Mouse (Mus musculus) ES-E14 (cell line): Measurements from ENCODE around the gene Cerkl. TPM values are rescaled to one million over a fixed set of nuclear protein-coding genes. Genes with fewer than 3 reads are reported as not detected.
A peak's percentile ranks its signal among the peaks of the same experiment; 100 is the strongest.

ENCODE experiments used
- DNase-seq: peaks from one replicate; pipeline ENCODE4 v3.0.0-alpha.2; 2013; ENCODE audit warnings: low read depth, low spot score
- H3K27ac ChIP-seq: 2 replicates; pipeline ENCODE4 v1.5.1; 2012; ENCODE audit warnings: low read depth, mild to moderate bottlenecking, low read length, moderate library complexity, mixed read lengths; ENCODE audit not compliant: poor library complexity, insufficient read depth, severe bottlenecking
- H3K36me3 ChIP-seq: 2 replicates; pipeline ENCODE4 v1.6.1; 2012; ENCODE audit warnings: mild to moderate bottlenecking, low read length, moderate library complexity, mixed read lengths; ENCODE audit not compliant: control insufficient read depth, poor library complexity, insufficient read depth, severe bottlenecking
- H3K4me1 ChIP-seq, 2 experiments: fragments of 150-350 bp in 1 of 2; sonication (generic) in 1 of 2; 2 replicates each; pipeline ENCODE4 v1.6.1; 2012; ENCODE audit warnings: low read length in 2 of 2, mild to moderate bottlenecking in 1 of 2, mixed read lengths in 1 of 2; ENCODE audit not compliant: control insufficient read depth in 2 of 2, insufficient read depth in 2 of 2, poor library complexity in 1 of 2
- H3K4me3 ChIP-seq, 2 experiments: fragments of 150-350 bp in 1 of 2; sonication (generic) in 1 of 2; 2 replicates each; pipeline ENCODE4 v1.5.1; 2012; ENCODE audit warnings: low read length in 2 of 2, low read depth in 1 of 2, mild to moderate bottlenecking in 1 of 2, mixed read lengths in 1 of 2; ENCODE audit not compliant: insufficient read depth in 1 of 2, poor library complexity in 1 of 2, severe bottlenecking in 1 of 2
- H3K9ac ChIP-seq: 2 replicates; pipeline ENCODE4 v1.6.1; 2012; ENCODE audit warnings: low read depth, mild to moderate bottlenecking, low read length, mixed read lengths; ENCODE audit not compliant: poor library complexity, insufficient read depth, severe bottlenecking
- H3K9me3 ChIP-seq: fragments of 150-350 bp; sonication (generic); 2 replicates; pipeline ENCODE4 v1.6.1; 2012; ENCODE audit warnings: low read depth, mild to moderate bottlenecking, low read length; ENCODE audit not compliant: control insufficient read depth, insufficient read depth
- CHD2 ChIP-seq: IDR thresholded peaks from 2 replicates; pipeline ENCODE4 v1.6.1; 2014; ENCODE audit warnings: mild to moderate bottlenecking, low read depth, low read length, inconsistent platforms
- HCFC1 ChIP-seq: IDR thresholded peaks from 2 replicates; pipeline ENCODE4 v1.6.1; 2012; ENCODE audit warnings: low read length, inconsistent platforms, borderline replicate concordance; ENCODE audit not compliant: insufficient read depth
- MAFK ChIP-seq: IDR thresholded peaks from 2 replicates; pipeline ENCODE4 v1.6.1; 2014; ENCODE audit warnings: mild to moderate bottlenecking, low read depth, low read length, inconsistent platforms; ENCODE audit not compliant: insufficient read depth
- ZC3H11A ChIP-seq: IDR thresholded peaks from 2 replicates; pipeline ENCODE4 v1.6.1; 2012; ENCODE audit warnings: low read depth, mild to moderate bottlenecking, inconsistent platforms, low read length, borderline replicate concordance
- ZNF384 ChIP-seq: IDR thresholded peaks from 2 replicates; pipeline ENCODE4 v1.6.1; 2012; ENCODE audit warnings: low read depth, low read length, inconsistent platforms
- in situ Hi-C, 2 experiments: fragments of 600-800 bp; cut with MboI; formaldehyde crosslinking; loops; one replicate each; pipeline ENCODE4 v1.15.1; 2025; ENCODE audit warnings: low sequenced_read_pairs in 2 of 2, inconsistent platforms in 1 of 2; ENCODE audit not compliant: unreplicated experiment in 2 of 2
- total RNA-seq: library from RNA; depleted of rRNA; stranded (reverse); fragments of 300-350 nt; gene quantifications from 2 replicates; pipeline ENCODE4 v1.2.3, GENCODE M21; 2012

The Cerkl gene
- total RNA-seq, 1 experiment = 1.4 TPM

DNA sequence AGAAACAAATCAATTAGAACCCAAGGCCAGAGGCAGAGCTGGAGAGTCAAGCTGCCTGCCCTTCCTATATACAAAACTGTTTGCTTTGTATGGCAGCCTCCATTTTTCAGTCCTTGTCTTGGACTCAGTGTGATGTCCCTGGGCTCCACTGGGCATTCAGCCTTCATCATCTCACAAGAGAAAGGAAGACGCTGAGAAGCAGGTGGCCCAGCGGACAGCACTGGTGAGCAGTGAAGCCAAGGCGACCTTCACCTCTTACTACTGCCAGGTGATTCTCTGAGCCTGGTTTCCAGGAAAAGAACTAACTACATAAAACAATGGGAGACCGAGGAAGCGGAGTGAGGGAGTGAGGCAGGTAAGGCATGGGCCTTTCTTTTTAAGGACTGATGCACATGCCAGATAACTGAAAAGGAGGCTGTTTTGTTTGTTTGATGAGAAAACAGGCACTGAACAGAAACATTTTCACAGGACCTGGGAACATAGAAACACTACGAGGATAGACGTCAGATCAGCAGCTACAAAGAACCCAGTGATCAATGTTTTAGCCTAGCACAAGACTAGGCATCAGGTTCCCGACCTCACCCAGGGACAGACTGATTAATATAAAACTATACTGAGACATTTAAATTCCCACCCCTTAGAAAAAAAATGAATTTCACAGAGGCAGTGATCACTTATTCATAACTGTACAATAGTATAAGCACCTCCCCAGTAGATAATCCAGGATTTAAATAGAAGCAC is 78.1 kb downstream of the Cerkl start:
- no peak for DNase-seq
- no peak overlapping the region for H3K9ac ChIP-seq
- in situ Hi-C loops = loop anchor here (5.0 to 10.0 kb wide), 2 partner anchors 116 to 119 kb away; no protein-coding TSS in a partner anchor
- TF ChIP-seq ZC3H11A (no peak), HCFC1 (no peak), CHD2 (no peak), ZNF384 (no peak), MAFK (no peak)
- no peaks in the 10 kb centered on the region for H3K9me3 ChIP-seq
- H3K27ac ChIP-seq = no peak overlapping the region
- no peaks in the 10 kb centered on the region for H3K36me3 ChIP-seq
- H3K4me3 ChIP-seq = no peak overlapping the region; a peak in 1 of 4 replicates
- H3K4me1 ChIP-seq = peaks cover 5 to 8% of the 10 kb centered on the region in 2 experiments; a peak in 3 of 4 replicates

- DNase-seq = no peak
- TF ChIP-seq CHD2 = no peak
- no peak for TF ChIP-seq HCFC1
- TF ChIP-seq ZC3H11A = peak; percentile 86; the same call in 1 of the 2 replicates
- no peak for TF ChIP-seq ZNF384
- peaks cover 4 to 10% of the 10 kb centered on the region in 2 experiments; a peak in 2 of 4 replicates for H3K4me1 ChIP-seq
- no peaks in the 10 kb centered on the region for H3K36me3 ChIP-seq
- H3K4me3 ChIP-seq = no peak overlapping the region
- H3K9ac ChIP-seq = no peak overlapping the region
- H3K27ac ChIP-seq = no peak overlapping the region
- H3K9me3 ChIP-seq = no peaks in the 10 kb centered on the region
- in situ Hi-C loops = loop anchor here in 1 of 2 experiments (10.0 kb wide), 1 partner anchor 122 kb away; no protein-coding TSS in a partner anchor
Measured at GRCm38 (mm10) chr2:79372486-79373200, 83.9 kb downstream of the Cerkl start.

GRCm38 (mm10) chr2:79372154-79372467 is 84.5 kb downstream of the Cerkl start:
- in situ Hi-C loops = loop anchor here in 1 of 2 experiments (10.0 kb wide), 1 partner anchor 123 kb away; no protein-coding TSS in a partner anchor
- H3K4me1 ChIP-seq = peaks cover 4 to 10% of the 10 kb centered on the region in 2 experiments; a peak in 2 of 4 replicates
- no peaks in the 10 kb centered on the region for H3K9me3 ChIP-seq
- H3K27ac ChIP-seq = no peak overlapping the region
- no peak for TF ChIP-seq ZNF384
- TF ChIP-seq CHD2 = no peak
- no peak for TF ChIP-seq HCFC1
- no peak for TF ChIP-seq ZC3H11A
- no peak for TF ChIP-seq MAFK
- DNase-seq = no peak
- no peak overlapping the region for H3K4me3 ChIP-seq
- H3K36me3 ChIP-seq = no peaks in the 10 kb centered on the region
- H3K9ac ChIP-seq = no peak overlapping the region

- Histone ChIP-seq H3K36me3 (no peaks in the 10 kb centered on the region), H3K9ac (no peak overlapping the region), H3K4me3 (no peak overlapping the region), H3K9me3 (no peaks in the 10 kb centered on the region), H3K27ac (no peak overlapping the region), H3K4me1 (peaks cover 4 to 10% of the 10 kb centered on the region in 2 experiments; a peak in 2 of 4 replicates)
- in situ Hi-C loops = loop anchor here in 1 of 2 experiments (10.0 kb wide), 1 partner anchor 123 kb away; no protein-coding TSS in a partner anchor
- TF ChIP-seq MAFK (no peak), CHD2 (no peak)
- DNase-seq = no peak
Measured at GRCm38 (mm10) chr2:79371326-79372153, 85.0 kb downstream of the Cerkl start.
